Mouse (Mus musculus) left cerebral cortex, adult 8-10 months (tissue): ENCODE measurements around the gene P2rx5. TPM values are rescaled to one million over a fixed set of nuclear protein-coding genes. Genes with fewer than 3 reads are reported as not detected.

Experiments used
- DNase-seq, 2 experiments: peaks; one replicate each; pipeline ENCODE4 v3.0.0; 2022; ENCODE audit warnings: low spot score in 2 of 2
- total RNA-seq, 4 experiments: library from RNA; stranded (reverse); gene quantifications; 2 replicates each; pipeline ENCODE4 v1.2.4; 2022

The P2rx5 gene
- total RNA-seq, 4 experiments from 2014 or later, result 0.70 to 1.4 (median 0.97) TPM

DNA sequence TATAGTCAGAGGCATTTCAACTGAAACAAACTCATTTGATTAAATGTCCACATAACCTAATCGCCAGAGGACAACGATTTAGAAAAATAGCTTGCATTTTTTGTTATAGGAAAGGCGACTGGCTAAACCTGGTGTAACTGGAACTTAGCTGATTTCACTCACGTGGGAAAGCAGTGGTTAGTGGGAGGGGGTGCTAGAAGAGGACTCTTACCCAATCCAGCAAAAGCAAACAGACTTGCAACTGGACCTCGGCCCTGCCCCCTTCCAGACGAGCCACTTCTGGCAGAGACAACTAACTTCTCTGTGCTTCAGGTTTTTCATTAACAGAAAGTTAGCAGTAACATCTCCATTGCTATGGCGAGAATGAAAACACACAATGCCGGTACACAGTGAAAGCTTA is 15.4 kb downstream of the P2rx5 start:
- DNase-seq, result no peak

DNA sequence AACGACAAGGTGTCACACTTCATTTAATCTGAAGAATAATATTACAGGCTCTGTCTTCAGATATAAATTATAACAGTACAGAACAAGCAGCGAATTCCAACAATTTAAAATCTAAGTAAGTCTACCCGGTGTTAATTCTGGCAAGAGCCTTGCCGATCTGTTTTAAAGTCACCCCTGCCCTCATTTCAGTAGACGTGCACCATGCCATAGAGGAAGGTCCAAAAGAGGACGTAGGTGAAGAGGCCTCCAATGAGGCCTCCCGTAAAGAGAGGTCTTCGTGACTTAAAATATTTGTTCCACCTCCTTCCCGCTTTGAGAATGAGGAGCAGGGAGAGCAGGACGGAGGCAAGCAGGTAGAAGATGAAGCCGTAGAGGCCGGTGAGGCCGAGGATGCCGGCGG is 16.0 kb downstream of the P2rx5 start:
- no peak for DNase-seq

DNA sequence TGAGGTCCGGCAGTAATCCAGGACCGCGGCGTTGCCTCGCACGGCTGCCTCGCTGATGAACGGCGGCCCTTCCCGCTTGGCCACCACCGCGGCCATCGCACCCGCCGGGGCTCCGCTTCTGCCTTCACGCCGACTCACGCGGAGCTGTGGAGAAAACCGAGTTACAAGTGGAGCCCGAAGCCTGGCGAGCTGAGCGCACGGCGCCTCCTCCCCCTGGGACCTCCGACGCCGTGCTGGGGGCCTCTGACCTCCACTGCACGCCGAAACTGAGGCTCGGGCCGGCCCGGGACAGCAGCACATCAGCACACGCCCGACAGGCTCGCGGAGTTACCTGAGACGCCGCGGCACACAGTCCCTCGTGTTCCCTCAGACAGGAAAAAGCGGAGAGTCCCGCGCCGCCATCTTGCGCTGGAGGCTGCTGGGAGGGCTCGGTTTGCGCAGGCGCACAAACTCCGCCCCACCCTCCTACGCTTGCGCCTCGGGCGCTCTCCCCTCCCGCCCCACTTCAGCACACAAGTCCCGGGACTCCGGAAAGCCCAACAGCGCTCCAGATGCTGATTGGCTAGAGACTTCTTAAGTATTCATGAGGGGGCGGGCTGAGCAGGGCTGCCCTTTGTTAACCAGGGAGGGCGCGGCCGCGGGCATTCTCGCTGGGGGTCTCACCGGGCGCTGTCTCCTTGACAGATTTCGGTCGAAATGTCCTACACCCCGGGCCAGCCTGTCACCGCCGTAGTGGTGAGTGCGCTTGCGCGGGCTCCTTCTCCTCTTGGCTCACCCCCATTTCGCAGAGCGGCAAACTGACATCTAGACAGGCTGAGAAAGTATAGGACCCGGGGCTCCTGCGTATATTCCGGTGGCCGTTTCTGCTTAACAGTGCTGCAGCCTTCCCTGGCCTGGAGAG is 16.6 kb downstream of the P2rx5 start, which contains the start of the genes Emc6 and Tax1bp3:
TSS of gene Emc6 (minus strand) at position 430 of the 901 bp plus-strand sequence.
TSS of gene Tax1bp3 (plus strand) at position 476 of the 901 bp plus-strand sequence.
- DNase-seq, result peak; percentile 84 to 95

DNA sequence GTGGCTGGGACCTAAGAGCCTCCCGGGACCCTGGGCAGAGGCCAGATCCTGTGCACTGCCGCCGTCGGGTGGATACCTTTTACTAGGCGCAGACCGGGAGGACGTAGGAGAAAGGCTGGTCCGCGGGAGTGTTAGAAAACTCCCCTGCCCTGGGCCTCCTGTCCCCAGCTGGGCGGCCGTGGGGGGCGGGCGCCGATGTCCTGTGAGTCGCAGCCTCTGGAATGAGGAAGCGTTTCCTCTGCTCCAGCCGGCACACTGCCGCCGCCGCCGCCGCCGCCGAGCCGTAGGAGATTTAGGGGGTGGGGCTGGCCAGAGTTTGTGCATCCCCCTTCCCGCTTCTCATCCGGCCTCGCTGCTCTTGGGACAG is 17.3 kb downstream of the P2rx5 start:
- DNase-seq, result peak in 1 of 2 experiments; percentile 11

DNA sequence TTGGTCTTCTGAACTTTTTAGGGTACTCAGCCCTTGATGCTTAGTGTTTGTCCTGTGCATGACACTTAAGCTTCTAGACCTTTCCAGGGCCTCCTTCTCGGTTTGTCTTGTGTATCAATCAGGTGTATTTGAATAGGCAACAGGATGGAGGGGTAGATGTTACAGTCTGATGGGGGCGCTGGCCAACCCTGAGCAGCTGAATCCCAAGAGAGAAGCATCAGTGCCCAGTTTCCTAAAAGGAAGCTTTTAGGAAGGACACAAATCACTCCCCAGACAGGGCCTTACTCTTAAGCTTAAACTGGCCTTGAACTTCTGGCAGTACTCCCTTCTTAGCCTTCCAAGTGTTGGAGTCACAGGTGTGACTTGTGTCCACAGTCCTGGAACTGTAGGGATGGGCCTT is 17.7 kb downstream of the P2rx5 start:
- DNase-seq, result no peak

DNA sequence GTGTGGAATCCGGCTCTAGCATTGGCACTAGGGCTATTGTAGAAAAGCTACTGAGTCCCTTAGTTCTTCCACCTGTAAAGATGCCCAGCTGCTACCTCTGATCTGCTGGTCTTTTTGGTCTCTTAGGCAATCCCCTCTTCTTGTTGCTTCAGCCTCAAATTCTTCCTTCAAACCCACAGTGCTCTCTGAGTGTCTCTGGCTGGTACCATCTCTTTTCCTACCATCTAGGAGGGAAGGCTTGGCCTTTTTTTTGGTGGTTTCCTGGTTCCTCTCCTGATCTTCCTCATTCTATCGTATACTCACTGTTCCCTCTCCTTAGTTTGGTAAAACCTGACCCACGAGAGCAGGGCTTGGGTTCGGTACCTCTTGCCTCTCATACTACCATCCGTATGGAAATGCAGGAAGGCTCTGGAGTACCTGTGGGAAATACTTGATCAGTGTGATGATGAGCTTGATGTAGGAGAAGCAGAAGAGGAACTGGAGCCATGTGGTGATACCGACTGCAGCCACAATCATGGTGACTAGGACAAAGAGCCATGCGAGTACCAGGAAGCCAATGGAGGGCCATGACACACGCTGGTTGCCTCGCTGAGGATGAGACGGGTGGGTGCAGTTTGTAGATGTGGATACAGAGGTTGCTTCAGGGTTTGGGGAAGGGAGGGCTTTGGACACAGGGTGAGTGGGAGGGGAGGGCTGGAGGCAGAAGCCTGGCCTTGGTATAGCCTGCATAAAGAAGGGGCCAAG is 25.8 kb downstream of the P2rx5 start:
- no peak for DNase-seq

DNA sequence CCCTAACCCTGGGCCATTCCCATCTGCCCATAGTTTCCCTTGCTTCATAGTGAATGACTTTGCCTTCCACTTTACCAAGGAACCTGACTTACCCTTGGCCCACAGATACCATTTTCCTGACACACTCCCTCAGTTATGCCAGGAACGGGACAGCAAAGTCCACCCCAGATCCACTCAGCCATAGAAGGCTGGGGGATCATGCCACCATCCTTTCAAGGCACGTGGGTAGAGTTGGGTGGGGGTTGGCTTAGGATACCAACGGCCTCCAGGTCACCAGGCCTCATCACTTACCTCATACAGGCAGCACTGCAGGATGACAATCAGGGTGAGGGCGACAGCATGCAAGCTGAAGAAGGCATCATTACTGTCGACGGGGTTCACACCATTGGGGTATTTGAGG is 27.0 kb downstream of the P2rx5 start:
- DNase-seq, result no peak

DNA sequence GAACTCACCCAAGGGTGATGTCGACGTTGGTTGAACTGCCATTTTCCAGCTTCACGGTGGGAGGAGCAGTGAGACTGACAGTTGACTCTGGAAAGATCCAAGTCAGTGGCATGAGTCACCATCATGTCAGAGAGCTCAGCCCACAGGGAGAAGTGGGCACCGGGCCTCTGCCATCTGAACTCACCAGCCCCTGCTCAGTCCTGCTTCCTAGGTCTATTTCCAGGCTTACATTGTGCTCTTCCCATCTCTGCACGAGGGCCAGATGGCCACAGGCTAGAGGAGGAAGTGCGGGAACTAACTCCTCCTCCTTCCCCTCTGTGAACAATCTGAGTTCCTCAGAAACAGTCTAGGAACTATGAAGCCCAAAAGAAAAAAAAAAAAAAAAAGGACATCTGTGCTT is 32.8 kb downstream of the P2rx5 start:
- no peak for DNase-seq

DNA sequence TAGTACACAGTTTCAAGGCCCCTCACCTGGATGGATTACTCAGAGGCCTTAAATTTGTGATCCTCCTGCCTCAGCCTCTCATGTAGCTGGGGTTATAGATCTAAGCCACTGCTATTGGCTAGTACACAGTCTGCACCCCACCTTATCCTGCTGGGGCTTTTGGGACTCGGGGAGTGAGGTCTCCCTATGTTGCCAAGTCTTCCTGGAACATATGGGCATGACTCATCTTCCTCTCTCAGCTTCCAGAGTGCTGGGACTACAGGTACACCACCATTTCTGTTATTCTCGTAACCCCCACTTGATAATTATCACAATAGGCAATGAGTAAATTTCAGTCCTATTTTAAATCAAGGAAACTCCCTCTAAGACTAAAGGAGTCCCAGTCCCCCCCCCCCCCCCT is 34.2 kb downstream of the P2rx5 start:
- DNase-seq, result no peak

DNA sequence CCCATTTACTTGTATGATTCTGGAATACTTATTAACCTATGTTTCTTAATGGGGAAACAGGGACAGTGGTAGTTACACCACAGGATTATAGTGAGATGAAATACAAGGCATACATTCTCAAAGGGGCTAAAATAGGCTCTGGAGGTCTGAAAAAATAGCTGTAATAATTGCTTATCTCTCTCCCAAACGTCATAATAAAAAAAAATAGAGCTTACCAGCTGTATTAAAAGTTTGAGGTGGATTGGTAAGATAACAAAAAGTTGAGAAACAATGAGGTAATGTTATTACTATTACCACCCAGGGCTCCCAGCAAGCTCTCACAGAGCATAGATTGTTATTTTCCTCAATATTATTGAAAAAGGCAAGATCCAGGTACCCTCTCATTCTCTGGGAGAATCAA is 38.0 kb downstream of the P2rx5 start:
- DNase-seq, result no peak

DNA sequence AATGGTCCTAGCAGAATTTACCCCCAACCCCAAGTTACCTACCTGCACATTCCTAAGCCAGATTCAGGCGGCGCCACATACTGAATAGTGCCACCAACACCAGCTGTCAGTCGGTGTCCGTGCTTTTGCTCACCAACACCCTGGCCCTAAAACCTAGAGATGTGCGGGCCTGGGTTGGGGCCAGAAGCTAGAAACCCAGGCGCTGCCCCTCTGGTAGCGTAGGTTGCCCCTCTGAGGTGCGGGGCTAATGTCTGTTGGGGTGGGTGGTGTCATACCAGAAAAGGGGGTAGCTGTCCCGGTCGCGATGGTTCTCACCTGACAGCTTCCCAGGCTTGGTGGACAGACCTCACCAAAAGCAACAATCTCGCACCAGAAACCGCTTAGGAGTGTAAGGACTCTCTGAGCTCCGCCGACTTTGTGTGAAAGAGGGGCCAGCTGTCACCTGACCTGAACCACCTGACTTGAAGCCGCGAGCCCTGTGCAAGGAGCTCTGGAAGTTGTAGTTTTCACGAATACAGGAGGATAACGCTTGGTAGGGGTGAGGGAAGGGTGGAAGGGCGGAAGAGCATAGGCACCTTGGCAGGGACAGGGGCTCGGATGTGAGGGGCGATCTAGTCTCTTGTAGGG is 38.5 kb downstream of the P2rx5 start, which contains the start of gene Ctns:
TSS of gene Ctns (minus strand) at position 440 of the 627 bp plus-strand sequence.
- peak in 1 of 2 experiments; percentile 89 for DNase-seq

DNA sequence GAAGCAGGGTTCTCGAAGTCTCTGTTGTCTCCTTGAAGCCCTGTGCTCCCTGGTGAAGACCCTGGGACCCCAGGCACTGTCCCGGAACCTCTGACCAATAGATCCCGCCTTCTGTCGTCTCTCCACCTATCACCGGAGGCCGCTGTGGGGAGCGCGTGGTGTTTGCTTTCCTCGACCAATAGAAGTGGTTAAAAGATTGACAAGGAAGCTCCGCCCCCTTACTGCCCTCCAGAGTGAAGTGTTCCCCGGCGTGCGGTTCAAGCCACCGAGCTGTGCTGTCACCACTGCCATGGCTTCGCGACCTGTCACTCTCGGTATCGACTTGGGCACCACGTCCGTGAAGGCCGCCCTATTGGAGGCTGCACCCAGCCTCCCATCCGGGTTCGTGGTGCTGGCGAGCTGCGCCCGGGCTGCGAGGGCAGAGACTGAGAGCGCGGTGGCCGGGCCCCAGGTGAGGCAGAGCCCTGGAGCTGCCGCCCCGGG is 39.0 kb downstream of the P2rx5 start, which contains the start of gene Shpk:
TSS of gene Shpk (plus strand) at position 231 of the 483 bp plus-strand sequence.
- peak; percentile 93 to 95 for DNase-seq

DNA sequence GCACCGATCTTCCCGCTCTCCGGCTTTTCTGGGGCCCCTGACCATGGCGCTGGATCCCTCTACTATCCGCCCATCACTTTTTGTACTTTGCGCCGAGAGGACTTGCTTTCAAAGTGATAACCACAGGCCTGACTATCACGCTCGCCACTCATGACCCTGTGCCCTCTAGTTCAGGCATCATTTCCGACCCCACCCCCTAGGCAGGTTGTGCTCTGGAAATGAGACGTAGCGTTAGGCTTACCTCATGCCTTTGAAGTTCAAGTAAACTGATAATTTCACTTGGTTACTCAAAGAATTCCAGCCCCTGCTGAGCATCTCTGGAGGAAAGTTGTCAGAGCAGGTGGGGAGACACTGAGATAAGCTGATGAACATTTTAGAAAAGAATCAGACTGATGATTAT is 39.7 kb downstream of the P2rx5 start:
- DNase-seq, result no peak

DNA sequence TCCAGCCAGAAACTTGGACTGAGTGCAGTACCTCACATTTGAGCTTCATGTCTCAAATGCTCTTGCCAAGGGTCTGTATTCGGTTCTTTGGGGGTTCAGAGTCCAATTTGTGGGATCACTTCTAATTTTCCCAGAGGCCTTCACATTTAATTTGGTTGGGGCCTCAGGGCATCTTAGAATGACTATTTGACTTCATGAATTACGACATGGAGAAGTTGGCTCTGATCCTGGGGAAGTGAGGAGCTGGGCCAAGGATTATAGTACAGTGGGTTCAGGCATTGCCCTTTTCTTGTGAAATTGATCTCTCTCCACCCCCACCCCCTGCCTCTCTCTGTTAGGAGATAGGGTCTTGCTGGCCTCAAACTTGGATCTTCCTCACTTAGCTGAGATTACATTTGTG is 40.8 kb downstream of the P2rx5 start:
- no peak for DNase-seq

DNA sequence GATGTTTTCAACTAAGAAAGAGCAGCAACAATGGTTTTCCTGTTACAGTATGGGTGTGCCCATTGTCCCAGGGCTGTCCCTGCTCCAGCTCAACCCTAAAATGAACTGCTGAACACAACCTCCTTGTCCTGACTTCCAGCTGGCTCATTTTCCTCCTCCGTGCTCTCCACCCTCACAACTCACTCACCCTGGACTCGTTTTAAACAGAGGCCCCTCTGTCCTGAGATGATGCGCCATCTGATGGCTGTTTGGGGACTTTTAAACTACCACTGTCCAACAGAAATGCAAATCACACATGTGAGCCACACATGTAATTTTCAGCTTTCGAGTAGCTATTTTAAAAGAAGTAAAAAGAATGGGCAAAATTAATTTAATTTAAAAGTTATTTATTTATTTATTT is 41.4 kb downstream of the P2rx5 start:
- no peak for DNase-seq

DNA sequence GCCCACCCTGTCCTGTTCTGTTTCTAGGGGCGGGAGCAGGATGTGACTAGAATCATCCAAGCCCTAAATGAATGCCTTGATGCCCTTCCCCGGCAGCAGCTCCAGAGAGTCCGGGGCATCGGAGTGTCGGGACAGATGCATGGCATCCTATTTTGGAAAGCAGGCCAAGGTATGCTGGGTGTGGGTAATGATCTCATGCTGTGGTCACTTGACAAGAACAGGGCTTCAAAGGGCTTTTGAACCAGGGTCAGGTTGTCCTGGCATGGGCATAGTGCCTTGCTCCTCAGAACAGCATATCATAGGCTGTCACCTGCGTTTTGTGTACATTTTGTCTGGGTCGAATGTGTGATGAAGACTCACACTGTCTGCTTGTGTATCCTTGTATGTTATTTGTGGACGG is 43.7 kb downstream of the P2rx5 start:
- DNase-seq, result no peak

DNA sequence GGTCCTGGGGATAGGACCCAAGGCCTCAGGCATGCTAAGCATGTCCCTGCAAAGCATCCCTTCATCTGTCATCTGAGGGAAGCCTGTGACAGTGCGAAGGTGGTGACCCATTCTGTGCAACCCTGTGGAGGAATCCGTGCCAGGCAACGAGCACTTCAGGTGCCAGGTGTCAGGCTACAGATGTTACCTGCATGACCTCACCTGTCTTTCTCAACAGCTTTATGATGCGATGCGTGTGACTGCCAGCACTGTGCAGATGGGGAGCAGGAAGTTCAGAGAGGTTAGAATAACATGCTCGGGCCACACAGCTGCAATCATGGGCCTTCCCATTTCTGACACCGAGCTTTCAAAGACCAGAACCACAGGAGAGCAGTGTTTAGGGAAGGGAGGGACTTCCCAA is 45.0 kb downstream of the P2rx5 start:
- DNase-seq, result no peak

DNA sequence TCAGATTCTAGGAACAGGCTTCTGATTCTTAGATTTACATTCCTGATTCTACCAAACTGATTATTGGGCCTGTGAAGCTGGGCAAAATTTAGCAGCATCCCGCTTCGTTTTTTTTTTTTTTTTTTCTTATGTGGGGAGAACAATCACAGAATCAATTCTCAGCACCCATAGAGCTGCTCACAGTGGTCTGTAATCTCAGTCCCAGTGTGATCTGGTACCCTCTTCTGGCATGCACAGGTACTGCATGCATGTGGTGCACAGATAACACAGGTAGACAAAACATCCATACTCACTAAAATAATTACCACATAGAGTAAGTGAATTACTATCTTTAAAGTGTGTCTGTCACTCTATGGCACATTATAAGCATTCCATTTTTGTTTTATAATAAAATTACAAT is 47.4 kb downstream of the P2rx5 start:
- no peak for DNase-seq

DNA sequence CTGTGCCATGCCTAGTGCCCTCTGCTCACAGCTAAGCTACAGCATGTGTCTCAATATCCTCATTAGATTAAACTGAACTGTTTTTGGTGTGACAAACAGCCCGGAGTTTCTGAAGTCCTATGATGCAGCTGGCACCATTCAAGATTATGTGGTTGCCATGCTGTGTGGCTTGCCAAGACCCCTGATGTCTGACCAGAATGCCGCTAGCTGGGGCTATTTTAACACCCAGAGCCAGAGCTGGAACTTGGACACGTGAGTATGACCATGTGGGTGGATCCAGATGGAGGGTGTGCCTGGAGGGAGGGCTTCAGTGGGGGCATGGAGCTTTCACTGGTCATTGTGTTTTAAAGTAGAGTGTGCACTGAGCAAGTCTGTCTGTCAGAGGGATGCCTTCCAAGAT is 53.7 kb downstream of the P2rx5 start:
- DNase-seq, result no peak

DNA sequence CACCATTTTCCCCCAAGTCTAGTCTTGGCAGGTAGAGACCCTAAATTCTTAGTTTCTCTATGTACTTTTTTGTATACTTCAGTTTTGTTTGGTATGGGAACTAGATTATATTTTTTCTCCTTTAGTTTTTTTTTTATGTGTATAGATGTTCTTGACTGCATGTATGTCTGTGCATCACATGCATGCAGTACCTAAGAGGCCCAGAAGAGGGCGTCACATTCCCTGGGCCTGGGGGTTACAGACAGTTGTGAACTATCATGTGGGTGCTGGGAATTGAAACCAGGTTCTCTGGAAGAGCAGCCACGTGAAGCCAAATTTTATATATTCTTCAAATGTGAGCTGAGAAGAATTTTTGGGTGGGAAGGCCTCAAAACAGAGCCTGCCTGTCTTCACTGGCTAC is 59.5 kb downstream of the P2rx5 start:
- DNase-seq, result no peak

DNA sequence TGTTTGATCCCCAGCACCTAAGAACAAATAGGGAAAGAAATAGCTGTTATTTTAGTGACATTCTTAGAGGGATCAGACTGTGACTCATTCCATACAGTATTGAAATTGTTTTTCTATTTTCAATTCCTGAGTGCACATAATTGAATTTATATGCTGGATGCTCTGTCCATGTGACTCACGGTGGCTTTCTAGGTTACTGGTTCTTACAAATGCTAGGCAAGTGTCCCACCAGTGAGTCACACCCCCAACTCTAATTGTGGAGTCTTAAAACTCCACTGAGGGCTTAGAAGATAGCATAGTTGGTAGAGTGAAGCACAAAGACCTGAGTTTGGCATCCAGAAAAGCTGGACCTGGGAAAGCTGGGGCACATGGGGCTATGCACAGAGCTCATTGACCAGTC is 60.4 kb downstream of the P2rx5 start:
- DNase-seq, result no peak
